Mouse (Mus musculus) cerebellum, postnatal 25 days (tissue): Measurements from ENCODE around the gene Ncam1.

Experiments
- DNase-seq, 2 experiments: peaks; one replicate each; pipeline ENCODE4 v3.0.0; 2021; ENCODE audit warnings: mixed read lengths in 2 of 2

Gene Ncam1

GRCm38 (mm10) chr9:49618699-49619392 lies 179.9 kb downstream of the Ncam1 start:
- DNase-seq = peak; percentile 60 to 62

GRCm38 (mm10) chr9:49618266-49618665 lies 180.5 kb downstream of the Ncam1 start:
- peak; percentile 69 to 76 for DNase-seq

GRCm38 (mm10) chr9:49617216-49617615 lies 181.5 kb downstream of the Ncam1 start:
- peak in 1 of 2 experiments; percentile 58 for DNase-seq

GRCm38 (mm10) chr9:49612387-49612786 lies 186.3 kb downstream of the Ncam1 start:
- DNase-seq = peak in 1 of 2 experiments; percentile 43

GRCm38 (mm10) chr9:49608191-49608590 lies 190.5 kb downstream of the Ncam1 start:
- DNase-seq = no peak

GRCm38 (mm10) chr9:49606717-49607116 lies 192.0 kb downstream of the Ncam1 start:
- DNase-seq = no peak

- DNase-seq = peak in 1 of 2 experiments; percentile 36
Measured at GRCm38 (mm10) chr9:49606317-49606716, 192.4 kb downstream of the Ncam1 start.

- DNase-seq = no peak
Measured at GRCm38 (mm10) chr9:49605791-49606190, 192.9 kb downstream of the Ncam1 start.

- DNase-seq = no peak
Measured at GRCm38 (mm10) chr9:49605351-49605750, 193.4 kb downstream of the Ncam1 start.

GRCm38 (mm10) chr9:49601215-49601614 lies 197.5 kb downstream of the Ncam1 start:
- DNase-seq = no peak

GRCm38 (mm10) chr9:49595635-49596348 lies 202.9 kb downstream of the Ncam1 start:
- DNase-seq = peak; percentile 73 to 77

- peak; percentile 39 to 57 for DNase-seq
Measured at GRCm38 (mm10) chr9:49594876-49595634, 203.7 kb downstream of the Ncam1 start.

- DNase-seq = no peak
Measured at GRCm38 (mm10) chr9:49593951-49594536, 204.7 kb downstream of the Ncam1 start.

GRCm38 (mm10) chr9:49592006-49592405 lies 206.7 kb downstream of the Ncam1 start:
- no peak for DNase-seq

GRCm38 (mm10) chr9:49590261-49590660 lies 208.5 kb downstream of the Ncam1 start:
- DNase-seq = no peak

- peak; percentile 77 to 83 for DNase-seq
Measured at GRCm38 (mm10) chr9:49577136-49577535, 221.6 kb downstream of the Ncam1 start.

GRCm38 (mm10) chr9:49571695-49572510 lies 226.8 kb downstream of the Ncam1 start:
- DNase-seq = peak in 1 of 2 experiments; percentile 62

GRCm38 (mm10) chr9:49570731-49571694 lies 227.7 kb downstream of the Ncam1 start:
- peak; percentile 57 to 66 for DNase-seq

- DNase-seq = no peak
Measured at GRCm38 (mm10) chr9:49570033-49570660, 228.6 kb downstream of the Ncam1 start.

GRCm38 (mm10) chr9:49565846-49566245 lies 232.9 kb downstream of the Ncam1 start:
- peak; percentile 41 to 53 for DNase-seq
